Mouse (Mus musculus) forebrain, postnatal 0 days (tissue): Measurements from ENCODE around the gene Anxa3. TPM values are rescaled to one million over a fixed set of nuclear protein-coding genes. Genes with fewer than 3 reads are reported as not detected.

ENCODE experiments used
- ATAC-seq: fragments of 200-750 bp; cut with Nextera tagmentation; 2 replicates; pipeline ENCODE4 v1.8.0; 2017; ENCODE audit warnings: mild to moderate bottlenecking, moderate library complexity
- DNase-seq: peaks from one replicate; pipeline ENCODE4 v3.0.0-alpha.2; 2015
- H3K27ac ChIP-seq: fragments of 300-500 bp; sonication (generic); 2 replicates; pipeline ENCODE4 v1.5.1; 2014; ENCODE audit warnings: low read depth, mild to moderate bottlenecking, antibody characterized with exemption, low read length, moderate library complexity, mixed read lengths
- H3K27me3 ChIP-seq: fragments of 300-500 bp; sonication (generic); 2 replicates; pipeline ENCODE4 v1.6.1; 2014; ENCODE audit warnings: mild to moderate bottlenecking, low read length, mixed read lengths; ENCODE audit not compliant: insufficient read depth
- H3K36me3 ChIP-seq: fragments of 300-500 bp; sonication (generic); 2 replicates; pipeline ENCODE4 v1.6.1; 2014; ENCODE audit warnings: mild to moderate bottlenecking, moderate library complexity; ENCODE audit not compliant: insufficient read depth
- H3K4me1 ChIP-seq: fragments of 300-500 bp; sonication (generic); 2 replicates; pipeline ENCODE4 v1.6.1; 2014; ENCODE audit warnings: antibody characterized with exemption; ENCODE audit not compliant: insufficient read depth
- H3K4me2 ChIP-seq: fragments of 300-500 bp; sonication (generic); 2 replicates; pipeline ENCODE4 v1.6.1; 2014; ENCODE audit warnings: low read depth, mild to moderate bottlenecking, moderate library complexity
- H3K4me3 ChIP-seq: fragments of 300-500 bp; sonication (generic); 2 replicates; pipeline ENCODE4 v1.5.1; 2014; ENCODE audit warnings: low read depth, low read length, mixed read lengths
- H3K9ac ChIP-seq: fragments of 300-500 bp; sonication (generic); 2 replicates; pipeline ENCODE4 v1.6.1; 2014; ENCODE audit warnings: mild to moderate bottlenecking
- H3K9me3 ChIP-seq: fragments of 300-500 bp; sonication (generic); 2 replicates; pipeline ENCODE4 v1.6.1; 2016; ENCODE audit warnings: low read length
- CTCF ChIP-seq: sonication (generic); IDR thresholded peaks from 2 replicates; pipeline ENCODE4 v1.5.1; 2016; ENCODE audit warnings: antibody characterized with exemption, control low read depth, low read depth
- WGBS: fragments of 180-500 bp; shearing (Covaris S2); extraction: QIAGEN DNeasy Blood & Tissue Kit; methylation state at CpG from one replicate; pipeline ENCODE4 v1.1.7; 2014; 5-methylcytosine and 5-hydroxymethylcytosine counted together
- polyA plus RNA-seq: library from polyadenylated mRNA; unstranded; fragments of >200 nt; fragmentation: Nextera tagmentation; extraction: Ambion mirVana; gene quantifications from 2 replicates; pipeline ENCODE4 v1.2.1, GENCODE M21; 2015
- total RNA-seq: library from RNA; depleted of rRNA; stranded (reverse); fragments of >200 nt; gene quantifications from 2 replicates; pipeline ENCODE4 v1.2.3, GENCODE M21; 2014

Anxa3 gene
- total and polyA plus RNA-seq, 2 experiments from 2014 or later = 18.0 to 25.9 TPM

DNA sequence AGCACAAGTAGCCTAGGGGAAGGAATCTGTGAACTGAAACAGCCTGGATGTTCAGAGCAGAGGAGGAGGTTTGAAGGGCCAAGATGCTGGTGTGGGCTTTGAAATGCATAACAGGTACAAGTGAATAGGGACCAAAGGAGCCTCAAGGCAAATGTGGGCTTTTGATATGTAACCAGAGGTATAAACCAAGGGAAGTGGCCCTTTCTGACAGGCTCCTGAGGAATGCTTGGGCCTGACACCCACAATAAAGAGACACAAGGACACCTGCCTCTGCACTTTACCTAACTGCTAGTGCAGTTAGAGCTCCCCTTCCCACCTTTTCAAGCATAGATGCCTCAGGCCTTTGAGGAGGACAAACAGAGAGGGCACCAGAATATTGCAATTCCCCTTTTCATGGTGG is 54.8 kb downstream of the Anxa3 start:
- Histone ChIP-seq H3K9me3 (no peaks in the 10 kb centered on the region), H3K4me2 (no peak overlapping the region), H3K27ac (no peak overlapping the region), H3K4me3 (no peak overlapping the region), H3K9ac (no peak overlapping the region), H3K27me3 (no peaks in the 10 kb centered on the region), H3K4me1 (no peaks in the 10 kb centered on the region), H3K36me3 (no peaks in the 10 kb centered on the region)
- ATAC-seq = no peak
- no peak for TF ChIP-seq CTCF
- DNase-seq = no peak

DNA sequence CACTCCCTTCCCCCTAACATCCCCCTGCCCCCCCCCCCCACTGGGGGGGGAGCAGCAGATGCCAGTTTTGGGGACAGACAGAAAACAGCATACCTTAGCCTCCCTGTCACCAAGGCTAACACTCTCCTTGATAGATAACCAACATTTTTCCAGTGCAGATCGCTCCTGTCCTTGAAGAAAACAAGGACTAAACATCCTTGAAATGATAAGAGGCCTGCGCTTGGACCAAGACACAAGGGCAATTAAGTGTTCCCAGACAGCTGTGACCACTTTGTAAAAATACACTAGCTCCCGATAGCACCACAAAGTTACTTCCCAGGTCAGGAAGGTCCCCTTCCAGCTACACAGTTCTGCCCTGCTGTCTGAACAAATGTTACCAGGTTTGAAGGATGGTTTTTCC is 55.2 kb downstream of the Anxa3 start:
- WGBS = 86% methylated on average over 3 of the region's 3 CpGs
- no peaks in the 10 kb centered on the region for H3K27me3 ChIP-seq

DNA sequence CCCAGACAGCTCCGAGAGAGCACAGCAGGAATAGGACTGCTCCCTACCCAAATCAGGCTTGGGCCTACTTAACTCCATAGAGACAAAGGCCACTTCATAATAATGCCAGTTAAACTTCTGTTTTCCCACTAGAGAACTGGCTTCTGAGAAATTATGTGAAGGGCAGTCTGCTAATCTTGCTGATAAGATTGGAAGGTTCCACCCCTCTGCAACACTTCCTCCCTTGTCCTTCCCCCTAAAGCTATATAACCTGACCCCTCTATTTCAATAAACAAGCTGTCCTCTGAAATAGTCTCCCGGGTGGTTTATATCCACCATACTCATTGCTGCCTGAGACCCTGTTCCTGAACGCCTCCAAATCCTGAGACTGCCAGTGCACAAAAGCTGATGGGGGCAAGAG is 56.1 kb downstream of the Anxa3 start:
- Histone ChIP-seq H3K4me1 (no peaks in the 10 kb centered on the region), H3K9me3 (no peaks in the 10 kb centered on the region), H3K9ac (no peak overlapping the region), H3K4me3 (no peak overlapping the region), H3K36me3 (no peaks in the 10 kb centered on the region), H3K4me2 (no peak overlapping the region), H3K27me3 (no peaks in the 10 kb centered on the region), H3K27ac (no peak overlapping the region)
- DNase-seq = no peak
- 76% methylated on average over 3 of the region's 3 CpGs for WGBS
- TF ChIP-seq CTCF = no peak
- no peak for ATAC-seq

More for the DNA sequence above, 55.2 kb downstream of the Anxa3 start:
- Histone ChIP-seq H3K4me2 (no peak overlapping the region), H3K9me3 (no peaks in the 10 kb centered on the region), H3K4me1 (no peaks in the 10 kb centered on the region), H3K9ac (no peak overlapping the region), H3K4me3 (no peak overlapping the region), H3K27ac (no peak overlapping the region), H3K36me3 (no peaks in the 10 kb centered on the region)
- no peak for ATAC-seq
- no peak for DNase-seq
- TF ChIP-seq CTCF = no peak

DNA sequence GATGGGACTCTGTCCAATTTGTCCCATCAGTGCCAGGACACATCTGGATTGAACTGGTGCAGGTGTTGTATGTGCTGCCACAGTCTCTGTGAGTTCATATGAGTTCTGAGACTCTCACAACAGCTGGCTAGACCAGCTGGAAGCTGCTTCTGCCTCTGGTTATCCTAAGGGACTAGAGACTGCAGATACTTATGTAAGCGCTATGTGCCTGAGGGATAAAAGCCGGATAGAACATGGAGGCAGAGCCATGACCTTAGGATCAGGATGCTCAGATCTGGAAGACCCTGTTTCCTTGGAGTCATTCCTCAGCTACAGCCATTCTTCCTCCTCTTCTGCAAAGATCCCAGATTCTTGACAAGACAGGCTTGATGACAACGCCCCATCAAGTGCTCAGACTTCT is 60.3 kb downstream of the Anxa3 start:
- Histone ChIP-seq H3K4me3 (no peak overlapping the region), H3K4me2 (no peak overlapping the region), H3K9ac (no peak overlapping the region), H3K27me3 (no peaks in the 10 kb centered on the region), H3K36me3 (no peaks in the 10 kb centered on the region), H3K27ac (no peak overlapping the region), H3K9me3 (no peaks in the 10 kb centered on the region), H3K4me1 (no peaks in the 10 kb centered on the region)
- ATAC-seq (no peak), DNase-seq (no peak)
- 89% methylated on average over 3 of the region's 3 CpGs for WGBS
- TF ChIP-seq CTCF = no peak

DNA sequence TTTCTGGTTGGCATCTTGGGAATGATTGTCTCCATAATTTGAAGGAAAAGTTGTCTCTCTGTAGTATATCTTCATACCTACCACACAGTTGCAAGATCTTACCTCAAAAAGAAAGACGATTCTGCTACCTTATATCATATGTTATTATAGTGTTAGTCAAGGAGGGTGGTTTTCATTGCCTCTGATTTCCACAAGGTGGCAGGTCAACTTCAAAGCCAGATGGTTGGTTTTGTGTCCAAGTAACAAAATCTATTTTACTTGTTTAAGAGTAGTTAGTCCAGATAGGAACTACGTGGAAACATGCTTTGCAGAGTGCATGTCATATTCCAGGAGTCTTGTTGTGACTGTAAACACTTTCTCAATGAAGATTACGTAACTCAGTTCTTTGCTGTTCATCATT is 61.2 kb downstream of the Anxa3 start:
- Histone ChIP-seq H3K4me2 (no peak overlapping the region), H3K27me3 (no peaks in the 10 kb centered on the region), H3K9me3 (no peaks in the 10 kb centered on the region), H3K4me1 (no peaks in the 10 kb centered on the region), H3K9ac (no peak overlapping the region), H3K36me3 (no peaks in the 10 kb centered on the region), H3K27ac (no peak overlapping the region), H3K4me3 (no peak overlapping the region)
- DNase-seq (peak; percentile 8), ATAC-seq (no peak)
- WGBS = 77% methylated on average over 3 of the region's 3 CpGs
- peak; percentile 64 for TF ChIP-seq CTCF

DNA sequence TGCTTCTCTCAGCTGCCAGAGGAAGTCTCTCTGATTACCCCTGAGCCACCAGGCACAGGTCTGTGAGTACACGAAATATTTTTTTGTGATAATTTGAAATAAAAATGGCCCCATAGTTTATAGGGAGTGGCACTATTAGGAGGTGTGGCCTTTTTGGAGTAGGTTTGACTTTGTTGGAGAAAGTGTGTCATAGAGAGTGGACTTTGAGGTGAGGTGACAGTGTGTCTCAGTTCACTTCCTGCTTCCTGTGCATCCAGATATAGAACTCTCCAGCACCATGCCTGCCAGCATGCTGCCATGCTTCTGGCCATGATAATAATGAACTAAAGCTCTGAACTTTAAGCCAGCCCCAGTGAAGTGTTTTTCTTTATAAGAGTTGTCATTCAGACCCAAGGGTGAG is 66.8 kb downstream of the Anxa3 start:
- DNase-seq (no peak), ATAC-seq (no peak)
- Histone ChIP-seq H3K36me3 (no peaks in the 10 kb centered on the region), H3K9ac (no peak overlapping the region), H3K27me3 (no peaks in the 10 kb centered on the region), H3K4me1 (no peaks in the 10 kb centered on the region), H3K27ac (no peak overlapping the region), H3K4me2 (no peak overlapping the region), H3K4me3 (no peak overlapping the region), H3K9me3 (no peaks in the 10 kb centered on the region)
- no peak for TF ChIP-seq CTCF
- 93% methylated on average over 1 of the region's 1 CpGs for WGBS

DNA sequence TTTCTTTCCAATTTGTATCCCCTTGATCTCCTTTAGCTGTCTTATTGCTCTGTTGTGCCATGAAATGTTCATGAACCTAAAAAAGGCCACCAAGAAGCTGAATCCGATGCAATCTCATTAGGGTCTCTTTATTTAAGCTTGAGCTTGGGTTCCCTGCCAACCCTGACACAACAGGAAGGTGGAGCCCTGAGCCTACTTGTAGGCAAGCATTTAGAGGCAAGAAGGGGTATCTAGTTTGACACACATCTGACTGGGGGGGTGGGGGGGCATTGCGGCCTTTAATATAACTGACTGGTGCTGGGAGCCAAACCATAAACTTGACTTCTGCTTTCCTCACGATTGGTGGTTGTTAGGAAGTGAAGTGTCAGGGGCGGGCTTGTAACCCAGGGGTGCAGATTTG is 74.0 kb downstream of the Anxa3 start:
- TF ChIP-seq CTCF = no peak
- H3K4me1 ChIP-seq = no peaks in the 10 kb centered on the region
- WGBS = 91% methylated on average over 4 of the region's 4 CpGs
- no peak overlapping the region for H3K9ac ChIP-seq
- H3K9me3 ChIP-seq = no peaks in the 10 kb centered on the region
- no peaks in the 10 kb centered on the region for H3K27me3 ChIP-seq
- no peaks in the 10 kb centered on the region for H3K36me3 ChIP-seq
- no peak overlapping the region for H3K4me2 ChIP-seq
- no peak for ATAC-seq
- H3K27ac ChIP-seq = no peak overlapping the region
- H3K4me3 ChIP-seq = no peak overlapping the region
- DNase-seq = no peak

DNA sequence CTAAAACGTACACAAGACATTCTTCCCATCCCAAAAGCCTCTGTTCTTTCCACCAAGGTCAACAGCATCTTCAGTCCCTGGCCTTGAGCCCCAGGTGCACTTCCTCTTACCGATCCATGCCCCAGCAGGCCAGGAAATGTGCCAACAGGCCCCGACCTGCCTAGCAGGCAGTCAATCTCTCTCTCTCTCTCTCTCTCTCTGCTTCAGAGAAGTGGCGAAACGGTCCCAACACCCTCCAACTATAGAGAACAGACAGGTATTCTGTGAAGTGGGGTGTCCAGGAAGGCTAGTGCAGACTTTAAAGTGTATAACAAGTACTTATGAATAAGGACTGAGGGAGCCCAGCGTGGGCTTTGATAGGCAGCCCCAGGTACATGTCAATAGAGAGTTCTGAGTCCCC is 75.8 kb downstream of the Anxa3 start:
- no peak overlapping the region for H3K9ac ChIP-seq
- ATAC-seq = no peak
- H3K4me1 ChIP-seq = no peaks in the 10 kb centered on the region
- H3K9me3 ChIP-seq = no peaks in the 10 kb centered on the region
- H3K36me3 ChIP-seq = no peaks in the 10 kb centered on the region
- TF ChIP-seq CTCF = no peak
- no peak overlapping the region for H3K27ac ChIP-seq
- 78% methylated on average over 6 of the region's 6 CpGs for WGBS
- no peak overlapping the region for H3K4me2 ChIP-seq
- DNase-seq = no peak
- H3K27me3 ChIP-seq = no peaks in the 10 kb centered on the region
- H3K4me3 ChIP-seq = no peak overlapping the region
